In genomic region chr11:96429891-96430290, GRCm38 (mm10) we compare ENCODE assay signal across 6 mouse cellular contexts.
"Had no signal": no experiment of that assay in that cellular context is flagged by ENCODE, and none has a peak within 500 bp of the region (broad histone marks: within the 10 kb centered on the region; RNA-seq: fewer than 3 reads in every experiment).

No protein-coding gene starts in this region.

- H3K36me3 ChIP-seq: limb, embryonic 12.5 days; midbrain, embryonic 13.5 days; neural tube, embryonic 12.5 days had no signal

- H3K27me3 ChIP-seq: midbrain, embryonic 13.5 days; neural tube, embryonic 12.5 days had no signal

- DNase-seq: lung, adult 18-20 months; thymus, postnatal 4 days had no signal

- H3K4me3 ChIP-seq: layer of hippocampus, adult 2 months; limb, embryonic 12.5 days; midbrain, embryonic 13.5 days; neural tube, embryonic 12.5 days had no signal

- H3K4me2 ChIP-seq: limb, embryonic 12.5 days; midbrain, embryonic 13.5 days; neural tube, embryonic 12.5 days had no signal
